Mouse (Mus musculus) cortical plate, adult 2 months (tissue): ENCODE data around the gene Rgs6.

Source experiments
- CTCF ChIP-seq: fragments of 200-500 bp; IDR thresholded peaks from 2 replicates; pipeline ENCODE4 v1.5.1; 2011; ENCODE audit warnings: mild to moderate bottlenecking, control low read depth, low read length; ENCODE audit not compliant: insufficient read depth; ENCODE audit errors: extremely low read depth
- POLR2A ChIP-seq: fragments of 200-500 bp; IDR thresholded peaks from 2 replicates; pipeline ENCODE4 v1.6.1; 2011; ENCODE audit warnings: mild to moderate bottlenecking, low read length, control low read depth; ENCODE audit not compliant: insufficient read depth; ENCODE audit errors: extremely low read depth

GRCm38 (mm10) chr12:82985300-82985699 is 397.2 kb downstream of the Rgs6 start:
- TF ChIP-seq CTCF = no peak
- no peak for TF ChIP-seq POLR2A
